26 mouse cellular contexts compared by ENCODE assay signal in genomic region chr2:22816231-22816630, GRCm38 (mm10). TPM values are rescaled to one million over a fixed set of nuclear protein-coding genes. Genes with fewer than 3 reads are reported as not detected.
DNase-seq lines count a peak whose midpoint lies in the region; ATAC-seq and TF ChIP-seq lines count a peak whose summit lies in the region.
"Had no signal": no experiment of that assay in that cellular context is flagged by ENCODE, and none has a peak within 500 bp of the region (broad histone marks: within the 10 kb centered on the region; RNA-seq: fewer than 3 reads in every experiment).

No protein-coding gene starts in this region.

- peaks cover 28% of the 10 kb centered on the region for H3K36me3 ChIP-seq in macrophage (ENCODE audit: inconsistent target)
- no peaks in the 10 kb centered on the region for H3K36me3 ChIP-seq in heart, embryonic 11.5 days (ENCODE audit: control insufficient read depth, insufficient read depth, low read length)
- H3K36me3 ChIP-seq: embryonic facial prominence, embryonic 12.5 days; hindbrain, embryonic 15.5 days; limb, embryonic 12.5 days; liver, embryonic 12.5 days had no signal

- H3K79me2 ChIP-seq in macrophage (ENCODE audit: inconsistent target): peaks cover 99% of the 10 kb centered on the region

- H3K9ac ChIP-seq in heart, embryonic 11.5 days (ENCODE audit: low read depth, low read length): no peak overlapping the region
- H3K9ac ChIP-seq: embryonic facial prominence, embryonic 12.5 days; forebrain, postnatal 0 days; hindbrain, embryonic 15.5 days; limb, embryonic 12.5 days; liver, embryonic 12.5 days; lung, embryonic 14.5 days had no signal

- DNase-seq in lung, postnatal 36 days: peak; percentile 18
- no peak for DNase-seq in lung, adult 2 months
- DNase-seq in urinary bladder, postnatal 4 days (ENCODE audit: low spot score in 2 of 2): no peak
- DNase-seq in left cerebral cortex, postnatal 25 days (ENCODE audit: low spot score in 2 of 2): no peak
- DNase-seq: adrenal gland, postnatal 14 days; cerebellum, adult 11 months; cerebellum, postnatal 10 days; forebrain, postnatal 0 days; gastrocnemius, postnatal 36 days; heart, postnatal 4 days; kidney, postnatal 36 days; layer of hippocampus, postnatal 36 days; lung, embryonic 14.5 days; retina, postnatal 1 day; right cerebral cortex, postnatal 25 days had no signal

- intact Hi-C loops in left cerebral cortex, postnatal 25 days (cut with DNase I): no loop called here

- no peaks in the 10 kb centered on the region for H3K27me3 ChIP-seq in heart, embryonic 11.5 days (ENCODE audit: control insufficient read depth, insufficient read depth, low read length)
- H3K27me3 ChIP-seq: embryonic facial prominence, embryonic 12.5 days; hindbrain, embryonic 15.5 days; limb, embryonic 12.5 days; liver, embryonic 12.5 days had no signal

- H3K4me2 ChIP-seq in heart, embryonic 11.5 days: no peak overlapping the region
- H3K4me2 ChIP-seq: embryonic facial prominence, embryonic 12.5 days; hindbrain, embryonic 15.5 days; limb, embryonic 12.5 days; liver, embryonic 12.5 days; lung, embryonic 14.5 days; midbrain, embryonic 11.5 days had no signal

- H3K9me3 ChIP-seq in heart, embryonic 11.5 days (replicated peaks; ENCODE audit: control insufficient read depth, low read length): no peaks in the 10 kb centered on the region
- H3K9me3 ChIP-seq: embryonic facial prominence, embryonic 12.5 days; hindbrain, embryonic 15.5 days; limb, embryonic 12.5 days; liver, embryonic 12.5 days had no signal

- no peaks in the 10 kb centered on the region for H3K4me1 ChIP-seq in lung, adult 2 months (ENCODE audit: control insufficient read depth, insufficient read depth, low read length)
- no peaks in the 10 kb centered on the region for H3K4me1 ChIP-seq in heart, embryonic 11.5 days (ENCODE audit: control insufficient read depth, insufficient read depth, low read length)
- H3K4me1 ChIP-seq: embryonic facial prominence, embryonic 12.5 days; hindbrain, embryonic 15.5 days; limb, embryonic 12.5 days had no signal

- 38% methylated on average over 1 of the region's 1 CpGs for WGBS in lung, adult 2 months
- 80% methylated on average over 1 of the region's 1 CpGs for WGBS in macrophage (ENCODE audit: missing documents)
- WGBS in heart, embryonic 11.5 days (ENCODE audit: insufficient replicate concordance): 16% methylated on average over 1 of the region's 1 CpGs

- ATAC-seq in activated CD4-positive, CD25-positive, alpha-beta regulatory T cell, adult 4 months: peak; percentile 65
- peak; percentile 54; the same call in 1 of the 2 replicates for ATAC-seq in neutrophil, adult 5-6 weeks (ENCODE audit: extremely low read depth, insufficient number of reproducible peaks, low FRiP score, poor library complexity, severe bottlenecking)
- no peak for ATAC-seq in heart, embryonic 11.5 days (replicated peaks; ENCODE audit: insufficient number of reproducible peaks, low FRiP score, low TSS enrichment)
- ATAC-seq: forebrain, postnatal 0 days; intestine, embryonic 16.5 days; liver, embryonic 12.5 days had no signal

- H3K4me3 ChIP-seq in lung, adult 2 months (replicated peaks; ENCODE audit: extremely low read depth, low read depth, low read length): no peak overlapping the region
- H3K4me3 ChIP-seq in macrophage (ENCODE audit: inconsistent target): no peak overlapping the region
- H3K4me3 ChIP-seq in heart, embryonic 11.5 days (ENCODE audit: low read depth, low read length): no peak overlapping the region
- H3K4me3 ChIP-seq: embryonic facial prominence, embryonic 12.5 days; hindbrain, embryonic 15.5 days; limb, embryonic 12.5 days; liver, embryonic 12.5 days had no signal

- TF ChIP-seq CTCF in lung, adult 2 months (IDR thresholded peaks at IDR 0.05; ENCODE audit: insufficient read depth, low read length): no peak

- H3K27ac ChIP-seq in macrophage: peak overlapping the region; percentile 64
- H3K27ac ChIP-seq in heart, embryonic 11.5 days (ENCODE audit: low read depth, low read length): no peak overlapping the region
- H3K27ac ChIP-seq: embryonic facial prominence, embryonic 12.5 days; hindbrain, embryonic 15.5 days; limb, embryonic 12.5 days; liver, embryonic 12.5 days; stomach, postnatal 0 days had no signal

- TF ChIP-seq POLR2A in lung, adult 2 months (IDR thresholded peaks at IDR 0.05; ENCODE audit: borderline replicate concordance, extremely low read depth, low read depth, low read length): no peak

RNA-seq across cellular contexts. Expression of gene Apbb1ip, which starts 42.3 kb away (rescaled TPM):
- 5.5 and 6.1 TPM in 2 replicates for polyA plus RNA-seq in lung, adult 2 months (2012; rRNA removed)
- polyA plus RNA-seq in activated CD4-positive, CD25-positive, alpha-beta regulatory T cell, adult 4 months (2017; shearing (Covaris generic)): 10 to 100 TPM; 77.8 to 94.9 TPM
- total RNA-seq in macrophage (2018; cell fraction: chromatin; rRNA removed): 100 to 1,000 TPM; 222 to 530 (median 259) TPM
- total RNA-seq in macrophage (2018; cell fraction: cytosol; rRNA removed): 100 to 1,000 TPM; 125 to 227 (median 154) TPM
- 100 to 1,000 TPM; 128 to 303 (median 191) TPM for total RNA-seq in macrophage (2018; cell fraction: nucleus; rRNA removed)
- polyA plus RNA-seq in macrophage (2018): 99.7 to 351 TPM (median 202 TPM) in 3 replicates
- 120 and 123 TPM in 2 replicates for total RNA-seq in neutrophil, adult 5-6 weeks (2017)
- 1 to 10 TPM; 5.3 to 6.0 TPM for total RNA-seq in left cerebral cortex, postnatal 25 days (2021)
- 0.62 and 1.7 TPM in 2 replicates for polyA plus RNA-seq in heart, embryonic 11.5 days (2014; fragmentation: Nextera tagmentation; extraction: Ambion mirVana)

Comparison
In these comparisons a context has a peak if more than half of its experiments do, and no peak if none do; other contexts are left out.
1. RNA of gene Apbb1ip, which starts 42.3 kb away (polyA plus RNA-seq): 99.7 to 351 TPM in macrophage and 77.8 to 94.9 TPM in activated CD4-positive, CD25-positive, alpha-beta regulatory T cell, adult 4 months; 5.5 to 6.1 TPM in lung, adult 2 months and 0.62 to 1.7 TPM in heart, embryonic 11.5 days; every median in the first group is over 10 times any median in the second.